Mouse (Mus musculus) naive thymus-derived CD4-positive, alpha-beta T cell, adult 2 months (primary cell): Measurements from ENCODE around the gene Chn2.

Experiments
- DNase-seq: peaks from one replicate; pipeline ENCODE4 v3.0.0-alpha.2; 2011; ENCODE audit warnings: low read depth

Chn2 gene

DNA sequence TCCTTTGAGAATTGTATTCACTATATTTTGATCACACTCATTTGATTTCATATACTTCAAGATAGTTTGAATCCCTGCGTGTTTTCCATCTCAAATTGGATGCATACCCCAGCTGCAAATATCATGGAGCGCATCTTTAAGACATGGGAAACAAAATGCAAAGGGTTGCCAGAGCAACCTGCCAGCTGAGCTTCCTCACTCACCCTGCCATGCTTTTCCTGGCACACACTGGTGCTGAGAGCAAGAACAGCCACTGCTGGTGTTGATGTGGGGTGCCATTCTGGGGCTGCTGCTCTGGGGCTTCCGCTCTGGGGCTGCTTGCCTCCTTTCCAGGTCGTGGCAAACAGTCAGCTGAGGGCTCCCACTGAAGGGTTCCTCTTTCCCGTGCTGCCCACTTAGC lies 247.5 kb downstream of the Chn2 start:
- DNase-seq: no peak

- DNase-seq: no peak
These were observed 250.6 kb downstream of the Chn2 start for GRCm38 (mm10) chr6:54289774-54290500.

GRCm38 (mm10) chr6:54297231-54297630 lies 257.9 kb downstream of the Chn2 start:
- DNase-seq: no peak

DNA sequence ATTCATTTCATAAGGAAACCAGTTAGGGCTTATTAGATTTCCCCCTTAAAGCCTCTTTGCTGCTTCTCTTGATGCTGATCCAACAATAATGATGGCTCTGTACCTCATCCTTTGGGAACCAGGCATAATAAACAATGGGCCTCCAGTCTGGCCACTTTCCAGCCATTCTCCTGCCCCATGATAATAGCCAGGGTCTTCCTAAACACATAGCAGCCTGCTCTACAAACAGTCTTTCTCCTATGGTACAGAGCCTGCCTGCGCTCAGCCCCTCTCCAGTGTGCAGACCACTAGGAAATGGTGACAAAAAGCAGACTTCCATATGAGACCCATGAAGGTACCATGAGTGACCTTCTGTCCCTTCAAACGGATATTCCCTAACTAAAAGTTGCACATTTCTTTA lies 260.1 kb downstream of the Chn2 start:
- DNase-seq: no peak

DNA sequence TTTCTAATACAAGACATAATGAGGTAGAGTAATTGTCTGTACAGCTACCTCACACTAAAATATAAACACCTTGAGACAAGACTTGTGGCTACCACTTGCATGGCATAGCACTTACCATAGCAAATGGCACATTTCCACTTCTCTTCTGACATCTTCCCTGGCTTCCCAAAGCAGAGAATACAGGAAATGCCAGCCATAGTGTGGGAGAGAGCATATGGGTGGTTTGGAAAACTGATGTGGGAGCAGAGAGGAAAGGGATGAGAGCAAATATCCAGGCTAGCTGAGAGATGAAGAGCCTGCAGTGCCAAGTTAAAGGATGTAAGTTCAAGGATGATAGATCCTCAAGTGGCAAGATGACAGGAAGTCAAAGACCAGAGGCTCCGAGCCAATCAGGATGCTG lies 266.4 kb downstream of the Chn2 start:
- DNase-seq: no peak

GRCm38 (mm10) chr6:54313071-54313470 lies 273.7 kb downstream of the Chn2 start:
- no peak for DNase-seq

GRCm38 (mm10) chr6:54318618-54319017 lies 279.3 kb downstream of the Chn2 start:
- DNase-seq: no peak

DNA sequence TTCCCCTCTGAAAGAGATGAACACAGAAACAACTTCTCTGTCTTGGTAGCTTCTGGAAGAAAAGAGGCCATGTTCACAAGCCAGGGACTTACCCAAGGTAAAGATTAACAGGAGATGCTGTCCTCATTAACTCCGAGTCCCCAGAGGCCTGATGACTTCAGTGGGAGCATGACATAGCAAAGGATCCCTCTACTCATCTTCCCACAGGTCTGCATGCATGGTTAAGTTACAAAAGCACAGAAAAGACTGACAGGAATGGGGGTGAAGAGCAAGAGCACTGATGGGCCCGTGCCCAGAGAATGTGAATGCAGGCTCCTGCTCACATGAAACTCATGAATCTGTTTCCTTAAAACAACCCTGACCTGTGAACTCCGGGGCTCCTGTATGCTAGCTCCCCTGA lies 279.8 kb downstream of the Chn2 start:
- DNase-seq: no peak

DNA sequence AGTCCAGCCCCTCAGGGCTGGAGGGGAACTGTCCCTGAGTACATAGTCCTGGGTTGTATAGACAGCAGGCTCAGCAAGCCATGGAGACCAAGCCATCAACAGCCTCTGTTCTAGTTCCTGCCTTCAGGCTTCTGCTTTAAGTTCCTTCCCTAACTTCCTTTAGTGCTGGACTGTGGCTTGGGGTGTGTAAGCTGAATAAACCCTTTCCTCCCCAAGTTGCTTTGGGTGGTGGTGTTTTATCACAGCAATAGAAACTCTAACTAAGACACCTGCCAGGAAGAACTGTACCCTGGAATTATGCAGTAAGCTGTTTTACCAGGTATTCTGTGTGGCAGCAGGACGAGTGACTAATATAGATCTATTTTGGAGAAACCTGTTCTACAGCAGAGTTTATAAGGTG lies 280.9 kb downstream of the Chn2 start:
- DNase-seq: no peak

GRCm38 (mm10) chr6:54325246-54325885 lies 286.0 kb downstream of the Chn2 start, which contains the start of gene Prr15:
Gene Prr15 (plus strand): TSS chr6:54325835.
- DNase-seq: no peak

GRCm38 (mm10) chr6:54326671-54327625 lies 287.6 kb downstream of the Chn2 start:
- no peak for DNase-seq

GRCm38 (mm10) chr6:54327626-54328003 lies 288.3 kb downstream of the Chn2 start:
- no peak for DNase-seq

DNA sequence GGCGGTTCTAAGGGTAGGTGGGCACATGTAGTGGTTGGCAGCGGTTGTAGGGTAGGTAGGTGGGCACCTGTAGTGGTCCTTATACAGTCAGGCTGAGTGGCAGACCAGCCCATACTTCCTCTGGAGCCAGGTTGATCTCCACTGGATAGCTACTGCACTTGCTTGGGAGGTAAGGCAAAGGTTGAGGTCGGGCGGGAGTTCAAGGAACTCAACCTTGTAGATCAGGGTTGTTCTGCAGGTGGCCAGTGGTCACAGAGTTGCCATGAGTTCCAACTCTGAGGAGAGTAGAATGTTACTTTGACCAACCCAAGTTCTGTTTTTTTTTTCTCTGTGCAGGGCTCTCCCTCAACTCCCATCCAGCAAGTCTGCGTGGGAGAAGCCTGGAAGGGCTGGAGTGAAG lies 289.4 kb downstream of the Chn2 start:
- no peak for DNase-seq

- DNase-seq: no peak
These were observed 290.2 kb downstream of the Chn2 start for GRCm38 (mm10) chr6:54329598-54329997.

DNA sequence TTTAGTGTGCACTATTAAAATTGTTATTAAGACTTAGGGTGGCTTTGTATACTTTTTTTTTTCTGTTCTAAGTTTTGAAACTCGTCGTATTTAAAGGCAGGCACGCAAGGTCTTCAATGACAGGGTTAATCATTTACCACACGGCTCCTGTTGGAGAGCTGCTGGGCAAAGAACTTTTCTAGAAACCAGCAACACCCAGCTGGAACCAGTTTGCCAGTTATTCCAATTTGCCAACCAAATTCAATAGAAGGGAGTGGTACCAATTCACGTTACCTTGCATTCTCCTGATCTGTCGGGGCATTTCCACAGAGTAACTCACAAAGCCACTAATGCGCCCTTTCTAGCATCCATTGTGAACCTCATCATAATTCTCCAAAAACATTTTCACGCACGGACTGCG lies 290.8 kb downstream of the Chn2 start:
- DNase-seq: no peak

DNA sequence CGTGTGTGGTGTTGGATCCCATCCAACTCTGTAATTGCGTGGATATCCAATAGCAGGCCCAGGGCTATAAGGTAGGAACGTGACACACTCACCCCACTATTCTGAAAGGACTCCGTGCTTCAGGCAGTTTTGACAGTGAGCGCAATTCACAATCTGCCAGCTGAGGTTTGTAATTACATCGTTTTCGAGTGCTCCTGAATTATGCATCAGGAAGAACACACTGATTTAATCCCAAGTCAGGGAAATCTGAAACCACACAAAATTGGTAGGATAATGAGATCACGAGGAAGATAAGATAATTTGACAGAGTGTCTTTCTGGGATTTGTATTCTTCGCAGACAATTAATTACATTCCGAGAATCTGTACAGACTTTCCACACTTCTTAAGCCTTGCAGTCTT lies 292.4 kb downstream of the Chn2 start:
- DNase-seq: no peak

- DNase-seq: no peak
These were observed 292.8 kb downstream of the Chn2 start for GRCm38 (mm10) chr6:54332203-54332602.

GRCm38 (mm10) chr6:54333116-54333651 lies 293.8 kb downstream of the Chn2 start:
- no peak for DNase-seq

DNA sequence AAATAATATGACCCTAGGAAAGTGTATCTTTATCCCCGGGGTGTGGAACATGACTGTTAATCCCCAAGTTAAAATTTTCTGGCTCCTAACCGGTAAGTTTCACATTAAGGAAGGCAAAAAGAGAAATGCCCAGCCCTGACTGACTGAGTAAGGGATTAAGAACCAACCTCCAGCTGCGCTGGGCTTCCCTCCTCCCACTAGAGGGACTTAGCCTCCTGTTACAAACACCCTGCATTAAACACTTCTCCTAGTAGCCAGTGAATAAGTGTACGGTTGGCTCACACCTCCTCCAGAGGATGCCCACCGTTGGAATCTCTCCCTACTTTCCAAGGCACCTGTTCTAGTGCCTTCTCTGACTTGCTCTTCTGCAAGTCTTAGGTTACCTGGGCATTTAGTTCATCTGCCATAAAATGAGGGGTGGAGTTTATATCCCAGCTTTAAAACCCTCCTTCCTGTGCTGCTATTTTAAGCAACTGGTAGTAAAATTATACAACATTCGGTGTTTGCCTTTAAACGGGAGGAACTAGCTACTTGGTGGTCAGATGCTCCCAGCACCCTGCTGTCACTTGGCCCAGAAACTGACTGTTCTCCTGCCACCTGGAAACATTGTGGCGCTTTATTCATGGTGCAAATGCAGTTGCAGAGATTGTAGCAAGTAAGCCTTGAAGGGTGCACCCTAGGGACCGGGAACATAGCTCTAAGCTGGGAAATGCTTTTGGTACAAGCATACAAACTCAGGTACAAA lies 294.5 kb downstream of the Chn2 start:
- no peak for DNase-seq

GRCm38 (mm10) chr6:54337321-54337720 lies 298.0 kb downstream of the Chn2 start:
- no peak for DNase-seq

DNA sequence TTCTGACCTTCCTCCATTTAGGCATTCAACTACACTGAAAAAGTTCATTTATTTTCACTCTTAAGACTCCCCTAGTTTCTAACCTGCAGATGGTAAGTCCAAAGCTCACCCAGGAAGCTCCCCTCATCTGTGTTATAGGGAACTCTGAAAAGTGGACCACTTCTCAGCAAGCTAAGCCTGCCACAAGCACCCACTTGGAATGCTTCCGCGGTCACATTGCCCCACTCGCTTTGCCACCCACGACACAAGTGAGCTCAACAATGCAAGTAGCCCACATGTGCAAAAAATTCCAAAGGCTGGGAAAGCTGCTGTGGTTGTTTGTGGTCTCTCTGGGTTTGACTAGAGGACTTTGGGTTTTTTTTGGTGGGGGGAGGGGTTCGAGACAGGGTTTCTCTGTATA lies 301.8 kb downstream of the Chn2 start:
- DNase-seq: no peak

GRCm38 (mm10) chr6:54342223-54342622 lies 302.9 kb downstream of the Chn2 start:
- no peak for DNase-seq
